Mouse (Mus musculus) hindbrain, embryonic 14.5 days (tissue): ENCODE results near the gene Flrt1. TPM values are rescaled to one million over a fixed set of nuclear protein-coding genes. Genes with fewer than 3 reads are reported as not detected.

Experiments
- polyA plus RNA-seq: library from polyadenylated mRNA; unstranded; fragments of >200 nt; fragmentation: Nextera tagmentation; extraction: Ambion mirVana; gene quantifications from 2 replicates; pipeline ENCODE4 v1.2.1, GENCODE M21; 2014

Flrt1 gene
- polyA plus RNA-seq, 1 experiment from 2014 or later, result 8.7 TPM

Other genes starting within 250 kb of the Flrt1 start
- 0.48 and 0.90 TPM in 2 replicates for gene Ccdc88b, start 247.5 kb downstream of the Flrt1 start, polyA plus RNA-seq
- gene Trmt112, start 196.0 kb downstream of the Flrt1 start, polyA plus RNA-seq, result 107 and 118 TPM in 2 replicates
- 291 and 300 TPM in 2 replicates for gene Prdx5, start 195.6 kb downstream of the Flrt1 start, polyA plus RNA-seq
- gene Esrra, start 183.9 kb downstream of the Flrt1 start, polyA plus RNA-seq, result 6.2 and 7.3 TPM in 2 replicates
- gene Catsperz, start 180.3 kb downstream of the Flrt1 start, polyA plus RNA-seq, result 1.7 and 2.3 TPM in 2 replicates
- gene Kcnk4, start 171.2 kb downstream of the Flrt1 start, polyA plus RNA-seq, result 8.5 and 10.9 TPM in 2 replicates
- gene Bad, start 163.9 kb downstream of the Flrt1 start, polyA plus RNA-seq, result 81.8 and 84.5 TPM in 2 replicates
- gene Gpr137, start 163.2 kb downstream of the Flrt1 start, polyA plus RNA-seq, result 60.2 and 68.8 TPM in 2 replicates
- 211 and 215 TPM in 2 replicates for gene Ppp1r14b, start 130.8 kb downstream of the Flrt1 start, polyA plus RNA-seq
- 10.6 and 11.4 TPM in 2 replicates for gene Plcb3, start 129.3 kb downstream of the Flrt1 start, polyA plus RNA-seq
- 99.2 and 101 TPM in 2 replicates for gene Fkbp2, start 125.2 kb downstream of the Flrt1 start, polyA plus RNA-seq
- 54.8 and 57.6 TPM in 2 replicates for gene Vegfb, start 118.1 kb downstream of the Flrt1 start, polyA plus RNA-seq
- gene Dnajc4, start 113.2 kb downstream of the Flrt1 start, polyA plus RNA-seq, result 22.8 and 23.7 TPM in 2 replicates
- gene Nudt22, start 109.6 kb downstream of the Flrt1 start, polyA plus RNA-seq, result 18.0 and 19.0 TPM in 2 replicates
- 17.8 and 19.8 TPM in 2 replicates for gene Trpt1, start 109.6 kb downstream of the Flrt1 start, polyA plus RNA-seq
- 3.1 and 3.8 TPM in 2 replicates for gene Fermt3, start 86.3 kb downstream of the Flrt1 start, polyA plus RNA-seq
- gene Stip1, start 65.8 kb downstream of the Flrt1 start, polyA plus RNA-seq, result 204 and 230 TPM in 2 replicates
- gene Macrod1, start 48.9 kb downstream of the Flrt1 start, polyA plus RNA-seq, result 5.2 and 6.9 TPM in 2 replicates
- 231 and 234 TPM in 2 replicates for gene Otub1, start 100.6 kb upstream of the Flrt1 start, polyA plus RNA-seq
- 1,225 and 1,275 TPM in 2 replicates for gene Cox8a, start 111.9 kb upstream of the Flrt1 start, polyA plus RNA-seq
- 67.6 and 69.1 TPM in 2 replicates for gene Naa40, start 135.5 kb upstream of the Flrt1 start, polyA plus RNA-seq
- 12.0 and 13.4 TPM in 2 replicates for gene Rcor2, start 161.6 kb upstream of the Flrt1 start, polyA plus RNA-seq
- gene Mark2, start 236.1 kb upstream of the Flrt1 start, polyA plus RNA-seq, result 50.7 and 57.6 TPM in 2 replicates